Mouse (Mus musculus) effector memory CD4-positive, alpha-beta T cell, adult 5 months (primary cell): Measurements from ENCODE around the gene Zbtb22. TPM values are rescaled to one million over a fixed set of nuclear protein-coding genes. Genes with fewer than 3 reads are reported as not detected.

ENCODE experiments used
- polyA plus RNA-seq: library from polyadenylated mRNA; unstranded; fragments of 100-300 nt; shearing (Covaris generic); gene quantifications from one replicate; pipeline ENCODE4 v1.2.1, GENCODE M21; 2017

Gene Zbtb22
- polyA plus RNA-seq, result 18.9 TPM

GRCm38 (mm10) chr17:33915671-33916250 lies at the start of gene Zbtb22, which contains the start of gene Tapbp:
TSS of gene Zbtb22 (plus strand) at chr17:33915904.
TSS of gene Tapbp (plus strand) at chr17:33915899.

GRCm38 (mm10) chr17:33873537-33873936 lies 42.2 kb upstream of the Zbtb22 start, which contains the start of gene Gm7029:
TSS of gene Gm7029 (plus strand) at chr17:33873837.

DNA sequence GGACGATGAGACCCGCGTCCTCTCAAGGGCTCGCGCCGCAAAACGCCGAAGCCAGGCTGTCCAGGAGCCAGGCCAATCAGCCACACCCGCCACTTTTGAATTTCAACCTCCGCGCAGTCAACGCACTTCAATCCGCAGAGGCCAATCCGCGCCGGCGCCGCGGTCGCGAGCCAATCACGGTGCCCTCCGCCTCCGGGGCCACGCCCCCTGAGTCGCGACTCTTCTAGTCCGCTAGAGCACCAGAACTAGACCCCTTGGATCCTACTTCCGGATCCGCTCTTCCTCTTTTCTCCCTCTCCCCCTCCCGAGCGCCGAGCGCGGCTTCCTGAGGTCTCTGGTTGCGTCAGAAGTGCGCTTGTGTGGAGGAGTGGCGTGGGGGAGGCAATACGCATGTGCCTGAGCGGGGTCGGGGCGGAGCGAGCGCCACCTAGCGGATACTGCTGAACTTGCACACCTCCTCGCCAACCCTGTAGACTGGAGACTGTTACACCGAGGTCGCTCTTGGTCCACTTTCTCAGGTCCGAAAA lies 25.1 kb upstream of the Zbtb22 start, which contains the start of gene Kifc1:
TSS of gene Kifc1 (minus strand) at position 129 of the 527 bp plus-strand sequence.

DNA sequence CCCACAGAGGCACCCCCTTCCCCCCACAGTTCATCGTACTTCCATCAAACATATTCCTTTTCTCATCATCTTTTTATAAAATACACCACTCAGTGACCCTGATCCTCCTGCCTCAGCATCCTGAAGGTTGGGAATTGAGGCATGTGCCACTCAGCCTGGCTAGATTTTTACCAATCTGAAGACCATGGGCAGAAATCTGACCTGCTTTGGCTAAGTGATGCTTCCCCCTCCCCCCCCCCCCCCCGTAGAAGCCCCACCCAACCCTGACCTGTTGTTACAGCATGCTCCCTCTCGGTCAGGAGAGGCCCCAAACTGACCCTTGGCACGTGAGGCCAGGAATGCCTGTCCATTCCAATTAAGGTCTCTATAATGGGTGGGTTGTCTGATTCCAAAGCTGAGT lies 10.9 kb upstream of the Zbtb22 start, which contains the start of gene Platr17:
TSS of gene Platr17 (plus strand) at position 301 of the 400 bp plus-strand sequence.

DNA sequence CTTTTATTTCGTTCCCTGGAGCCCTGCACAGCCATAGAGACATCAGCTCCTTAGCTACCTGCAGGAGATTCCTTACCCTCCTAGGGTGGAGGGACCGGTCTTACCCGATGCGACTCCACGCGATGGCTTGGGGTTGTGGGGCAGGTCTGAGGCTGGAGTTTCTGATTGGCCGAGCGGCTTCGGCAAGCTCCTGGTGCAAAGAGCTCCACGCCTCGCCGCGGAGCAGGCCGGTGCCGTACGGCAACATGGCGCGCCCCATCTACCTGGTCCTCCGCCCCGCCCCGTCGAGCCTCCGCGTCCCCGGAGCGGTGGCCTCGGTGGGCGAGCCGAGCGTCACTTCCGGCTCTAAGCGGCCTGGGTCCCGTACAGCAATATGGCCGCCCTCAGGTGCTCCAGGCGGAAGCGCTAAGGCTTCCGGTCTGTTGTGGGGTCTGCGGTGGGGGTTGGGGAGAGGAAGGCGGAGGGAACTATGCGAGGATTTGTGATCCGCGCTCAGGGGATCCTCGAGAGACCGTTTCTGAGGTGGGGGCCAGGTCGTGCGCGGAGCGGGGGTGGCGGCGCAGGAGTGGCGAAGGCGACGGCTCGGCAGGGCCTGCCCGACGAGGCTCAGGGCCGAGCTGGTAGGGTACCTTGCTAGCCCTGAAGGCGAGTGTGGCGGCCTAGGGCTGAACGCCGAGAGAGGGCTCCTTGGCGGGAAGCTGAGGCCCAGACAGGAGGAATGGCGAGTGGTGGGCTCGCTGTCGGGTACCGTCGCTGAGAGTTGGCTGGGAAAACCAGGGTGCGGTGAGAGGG lies 6.4 kb upstream of the Zbtb22 start, which contains the start of gene Daxx:
TSS of gene Daxx (plus strand) at position 338 of the 792 bp plus-strand sequence.

GRCm38 (mm10) chr17:33929371-33930279 lies 13.9 kb downstream of the Zbtb22 start, which contains the start of gene Rgl2:
TSS of gene Rgl2 (plus strand) at chr17:33929543.

GRCm38 (mm10) chr17:33940206-33940805 lies 24.6 kb downstream of the Zbtb22 start, which contains the start of the genes Pfdn6 and Wdr46:
TSS of gene Pfdn6 (minus strand) at chr17:33940343.
TSS of gene Wdr46 (plus strand) at chr17:33940660.

DNA sequence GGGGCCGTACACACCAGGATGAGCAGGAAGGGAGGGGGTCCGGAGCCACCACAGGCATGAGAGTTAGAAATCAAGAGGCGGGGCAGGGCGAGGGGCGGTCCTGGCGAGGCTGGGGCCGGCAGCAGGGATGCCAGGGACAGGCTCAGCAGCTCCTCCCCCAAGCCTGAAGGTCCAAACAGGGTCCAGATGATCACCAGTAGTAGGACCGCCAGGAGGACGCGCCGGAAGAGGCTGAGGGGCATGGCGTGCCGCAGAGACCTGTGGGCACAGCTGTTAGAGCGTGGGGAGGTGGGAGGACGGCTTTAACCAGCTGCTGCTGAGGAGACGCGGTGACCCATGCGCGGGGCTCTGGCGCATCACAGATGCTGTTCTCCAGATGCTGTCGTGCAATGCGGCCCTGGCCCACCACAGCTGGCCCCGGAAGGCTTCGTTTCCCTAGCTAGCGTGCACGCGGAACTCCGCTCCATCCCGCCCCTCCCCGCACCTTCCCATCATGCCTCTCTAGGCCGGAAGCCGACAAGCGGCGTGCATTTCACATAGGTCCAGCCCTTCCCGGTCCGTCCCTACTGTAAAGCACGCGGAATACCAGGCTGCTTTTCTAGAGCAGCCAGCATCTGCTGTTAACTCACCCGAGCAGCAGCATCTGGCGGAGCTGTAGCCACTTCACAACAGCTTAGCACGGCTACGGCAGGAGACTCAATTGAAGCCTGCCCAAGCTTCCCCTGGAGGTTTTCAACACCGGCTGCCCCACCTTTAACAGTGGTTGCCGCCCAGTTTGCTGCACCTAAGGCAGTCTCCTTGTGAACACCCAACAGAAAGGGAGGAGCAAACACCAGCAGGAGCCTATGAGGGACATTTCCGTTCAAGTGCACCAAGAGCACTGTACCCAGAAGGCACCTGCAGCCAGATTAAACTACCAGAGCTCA lies 35.6 kb downstream of the Zbtb22 start, which contains the start of gene B3galt4:
TSS of gene B3galt4 (minus strand) at position 468 of the 926 bp plus-strand sequence.

GRCm38 (mm10) chr17:33955555-33956214 lies 40.0 kb downstream of the Zbtb22 start, which contains the start of the genes Vps52 and Rps18:
TSS of gene Vps52 (plus strand) at chr17:33955812.
TSS of gene Rps18 (minus strand) at chr17:33956001.

Other genes starting within 250 kb of the Zbtb22 start
- gene Hnrnpm, start 229.0 kb upstream of the Zbtb22 start, polyA plus RNA-seq, result 318 TPM
- 85.9 TPM for gene March2, start 197.2 kb upstream of the Zbtb22 start, polyA plus RNA-seq
- 315 TPM for gene Rab11b, start 155.4 kb upstream of the Zbtb22 start, polyA plus RNA-seq
- 0.39 TPM for gene Angptl4, start 134.1 kb upstream of the Zbtb22 start, polyA plus RNA-seq
- gene Kank3, start 105.4 kb upstream of the Zbtb22 start, polyA plus RNA-seq, result 2.5 TPM
- 1,034 TPM for gene Rps28, start 91.3 kb upstream of the Zbtb22 start, polyA plus RNA-seq
- 205 TPM for gene Ndufa7, start 91.3 kb upstream of the Zbtb22 start, polyA plus RNA-seq
- 16.6 TPM for gene Cd320, start 72.8 kb upstream of the Zbtb22 start, polyA plus RNA-seq
- not detected for gene Gm7029, start 42.1 kb upstream of the Zbtb22 start, polyA plus RNA-seq
- 2.4 TPM for gene Kifc1, start 25.2 kb upstream of the Zbtb22 start, polyA plus RNA-seq
- 3.3 TPM for gene Platr17, start 10.8 kb upstream of the Zbtb22 start, polyA plus RNA-seq
- 58.7 TPM for gene Daxx, start 6.5 kb upstream of the Zbtb22 start, polyA plus RNA-seq
- 359 TPM for gene Tapbp, start within 50 bp of the Zbtb22 start, polyA plus RNA-seq
- gene Rgl2, start 13.6 kb downstream of the Zbtb22 start, polyA plus RNA-seq, result 91.0 TPM
- 83.7 TPM for gene Pfdn6, start 24.4 kb downstream of the Zbtb22 start, polyA plus RNA-seq
- gene Wdr46, start 24.8 kb downstream of the Zbtb22 start, polyA plus RNA-seq, result 38.7 TPM
- 7.9 TPM for gene B3galt4, start 35.6 kb downstream of the Zbtb22 start, polyA plus RNA-seq
- 48.6 TPM for gene Vps52, start 39.9 kb downstream of the Zbtb22 start, polyA plus RNA-seq
- gene Rps18, start 40.1 kb downstream of the Zbtb22 start, polyA plus RNA-seq, result 2,421 TPM
- gene H2-K1, start 84.4 kb downstream of the Zbtb22 start, polyA plus RNA-seq, result 13,966 TPM
- 29.5 TPM for gene Ring1, start 108.8 kb downstream of the Zbtb22 start, polyA plus RNA-seq
- 238 TPM for gene H2-Ke6, start 112.2 kb downstream of the Zbtb22 start, polyA plus RNA-seq
- 112 TPM for gene Slc39a7, start 115.8 kb downstream of the Zbtb22 start, polyA plus RNA-seq
- gene Rxrb, start 115.9 kb downstream of the Zbtb22 start, polyA plus RNA-seq, result 85.3 TPM
- gene Col11a2, start 123.5 kb downstream of the Zbtb22 start, polyA plus RNA-seq, result 0.94 TPM
- gene H2-Oa, start 176.4 kb downstream of the Zbtb22 start, polyA plus RNA-seq, result 6.3 TPM
- gene H2-DMa, start 203.6 kb downstream of the Zbtb22 start, polyA plus RNA-seq, result 18.9 TPM
- gene Brd2, start 206.7 kb downstream of the Zbtb22 start, polyA plus RNA-seq, result 276 TPM
- 0.97 TPM for gene H2-DMb2, start 227.4 kb downstream of the Zbtb22 start, polyA plus RNA-seq
- not detected for gene H2-DMb1, start 237.2 kb downstream of the Zbtb22 start, polyA plus RNA-seq